In genomic region chr17:29491591-29492268, GRCm38 (mm10) we compare ENCODE assay signal across 8 mouse cellular contexts. TPM values are rescaled to one million over a fixed set of nuclear protein-coding genes. Genes with fewer than 3 reads are reported as not detected.
DNase-seq lines count a peak whose midpoint lies in the region; ATAC-seq and TF ChIP-seq lines count a peak whose summit lies in the region.

No protein-coding gene starts in this region.

- peaks cover 18% of the 10 kb centered on the region for H3K36me3 ChIP-seq in limb, embryonic 14.5 days (ENCODE audit: control insufficient read depth, insufficient read depth, low read length)
- peaks cover 7% of the 10 kb centered on the region for H3K36me3 ChIP-seq in midbrain, postnatal 0 days (ENCODE audit: insufficient read depth, low read length)

- H3K9me3 ChIP-seq in limb, embryonic 14.5 days (ENCODE audit: control insufficient read depth, low read length): no peaks in the 10 kb centered on the region
- H3K9me3 ChIP-seq in midbrain, postnatal 0 days (ENCODE audit: low read length): no peaks in the 10 kb centered on the region

- H3K27ac ChIP-seq in limb, embryonic 14.5 days (replicated peaks; ENCODE audit: low read depth, low read length): peak overlapping the region; percentile 39; the same call in 1 of the 2 replicates
- peak overlapping the region; percentile 91 for H3K27ac ChIP-seq in midbrain, postnatal 0 days (ENCODE audit: low read depth, low read length)

- peak overlapping the region; percentile 90 for H3K4me2 ChIP-seq in limb, embryonic 14.5 days (replicated peaks; ENCODE audit: low read depth, low read length, severe bottlenecking)
- H3K4me2 ChIP-seq in midbrain, postnatal 0 days (ENCODE audit: low read depth, low read length, poor library complexity, severe bottlenecking): peak overlapping the region; percentile 88

- peak overlapping the region; percentile 95 for H3K4me3 ChIP-seq in limb, embryonic 14.5 days (replicated peaks; ENCODE audit: low read length)
- peak overlapping the region; percentile 85 for H3K4me3 ChIP-seq in midbrain, postnatal 0 days (ENCODE audit: low read depth, low read length)

- TF ChIP-seq CTCF in midbrain, postnatal 0 days (IDR thresholded peaks at IDR 0.05): no peak

- intact Hi-C loops in gastrocnemius, postnatal 14 days (cut with DNase I; ENCODE audit: low total_unique reads): loop anchor here (2.0 kb wide), 1 partner anchor 93 kb away; no protein-coding TSS in a partner anchor

- H3K9ac ChIP-seq in limb, embryonic 14.5 days (ENCODE audit: low read depth, low read length, severe bottlenecking): peak overlapping the region; percentile 85
- peak overlapping the region; percentile 82 for H3K9ac ChIP-seq in midbrain, postnatal 0 days (replicated peaks; ENCODE audit: low read length, poor library complexity, severe bottlenecking)

- DNase-seq in spleen, adult 18-20 months: peak; percentile 39 to 55
- DNase-seq in spleen, postnatal 14 days (ENCODE audit: low spot score in 2 of 2): no peak
- DNase-seq in cerebellum, postnatal 25 days: peak; percentile 69 to 73
- DNase-seq in gastrocnemius, postnatal 14 days: peak; percentile 80
- peak; percentile 81 for DNase-seq in induced T-regulatory cell, adult 2 months (ENCODE audit: low read depth)
- DNase-seq in limb, embryonic 14.5 days (ENCODE audit: low spot score): peak; percentile 35
- peak; percentile 22 for DNase-seq in midbrain, postnatal 0 days (ENCODE audit: low spot score)
- peak; percentile 76 for DNase-seq in testis, postnatal 10 days (ENCODE audit: low spot score)

- no peak for ATAC-seq in limb, embryonic 14.5 days (ENCODE audit: low FRiP score, low read depth)
- ATAC-seq in midbrain, postnatal 0 days (ENCODE audit: low FRiP score): peak; percentile 7; the same call in 1 of the 2 replicates

- under 1% methylated on average over 48 of the region's 48 CpGs for WGBS in limb, embryonic 14.5 days
- WGBS in midbrain, postnatal 0 days: under 1% methylated on average over 48 of the region's 48 CpGs

- H3K27me3 ChIP-seq in limb, embryonic 14.5 days (ENCODE audit: control insufficient read depth, insufficient read depth, low read length): no peaks in the 10 kb centered on the region
- no peaks in the 10 kb centered on the region for H3K27me3 ChIP-seq in midbrain, postnatal 0 days (ENCODE audit: insufficient read depth, low read length)

- peaks cover 11% of the 10 kb centered on the region for H3K4me1 ChIP-seq in limb, embryonic 14.5 days (ENCODE audit: control insufficient read depth, insufficient read depth, low read length)
- H3K4me1 ChIP-seq in midbrain, postnatal 0 days (ENCODE audit: insufficient read depth, low read length): peaks cover 8% of the 10 kb centered on the region; the same call in 1 of the 2 replicates

- no peak for TF ChIP-seq POLR2A in limb, embryonic 14.5 days (IDR thresholded peaks at IDR 0.05; ENCODE audit: borderline replicate concordance, extremely low read depth, insufficient read depth, insufficient read length)

RNA-seq across cellular contexts. Expression of gene Pim1, which starts 1.2 kb away (rescaled TPM):
- 10 to 100 TPM; 17.6 to 18.2 TPM for total RNA-seq in gastrocnemius, postnatal 14 days (2021)
- polyA plus RNA-seq in limb, embryonic 14.5 days (2012; rRNA removed): 18.4 and 23.3 TPM in 2 replicates
- polyA plus RNA-seq in limb, embryonic 14.5 days (2014; fragmentation: Nextera tagmentation; extraction: Ambion mirVana): 15.7 TPM in 2 replicates
- total RNA-seq in midbrain, postnatal 0 days (2014; rRNA removed): 8.3 and 10.9 TPM in 2 replicates
- 10.6 and 12.7 TPM in 2 replicates for polyA plus RNA-seq in midbrain, postnatal 0 days (2015; fragmentation: Nextera tagmentation; extraction: Ambion mirVana)

RNA-seq across cellular contexts. Expression of gene Gm17657, which starts 57.7 kb away (rescaled TPM):
- total RNA-seq in gastrocnemius, postnatal 14 days (2021): not detected
- polyA plus RNA-seq in limb, embryonic 14.5 days (2012; rRNA removed): 0.04 TPM in 1 of 2 replicates, not detected in the other
- not detected in 2 replicates for polyA plus RNA-seq in limb, embryonic 14.5 days (2014; fragmentation: Nextera tagmentation; extraction: Ambion mirVana)
- not detected in 2 replicates for total RNA-seq in midbrain, postnatal 0 days (2014; rRNA removed)
- not detected in 2 replicates for polyA plus RNA-seq in midbrain, postnatal 0 days (2015; fragmentation: Nextera tagmentation; extraction: Ambion mirVana)

RNA-seq across cellular contexts. Expression of gene Tbc1d22b, which starts 57.9 kb away (rescaled TPM):
- 1 to 10 TPM; 8.0 to 8.2 TPM for total RNA-seq in gastrocnemius, postnatal 14 days (2021)
- polyA plus RNA-seq in limb, embryonic 14.5 days (2012; rRNA removed): 24.0 and 27.2 TPM in 2 replicates
- polyA plus RNA-seq in limb, embryonic 14.5 days (2014; fragmentation: Nextera tagmentation; extraction: Ambion mirVana): 15.2 and 15.7 TPM in 2 replicates
- 47.3 and 52.0 TPM in 2 replicates for total RNA-seq in midbrain, postnatal 0 days (2014; rRNA removed)
- 30.7 and 31.7 TPM in 2 replicates for polyA plus RNA-seq in midbrain, postnatal 0 days (2015; fragmentation: Nextera tagmentation; extraction: Ambion mirVana)

Comparison
In these comparisons a context has a peak if more than half of its experiments do, and no peak if none do; other contexts are left out.
1. DNase-seq: peak in spleen, adult 18-20 months (2 of 2), cerebellum, postnatal 25 days (2 of 2), gastrocnemius, postnatal 14 days (single experiment), induced T-regulatory cell, adult 2 months (single experiment), limb, embryonic 14.5 days (single experiment), midbrain, postnatal 0 days (single experiment) and testis, postnatal 10 days (single experiment); none in spleen, postnatal 14 days (0 of 2).